Mouse (Mus musculus) 416B (cell line): ENCODE data around the gene Slc25a20.

Experiments used
- DNase-seq: peaks from one replicate; pipeline ENCODE4 v3.0.0; 2011; ENCODE audit warnings: low read depth

Slc25a20 gene

GRCm38 (mm10) chr9:108687181-108687580 is 25.3 kb downstream of the Slc25a20 start:
- no peak for DNase-seq

GRCm38 (mm10) chr9:108687686-108688085 is 25.8 kb downstream of the Slc25a20 start:
- no peak for DNase-seq

GRCm38 (mm10) chr9:108688451-108688850 is 26.6 kb downstream of the Slc25a20 start:
- no peak for DNase-seq

GRCm38 (mm10) chr9:108689106-108689505 is 27.2 kb downstream of the Slc25a20 start, which contains the start of gene Prkar2a:
Prkar2a (plus strand) TSS chr9:108689314.
- no peak for DNase-seq

GRCm38 (mm10) chr9:108689993-108690392 is 28.1 kb downstream of the Slc25a20 start:
- DNase-seq = no peak

- no peak for DNase-seq
Observed at GRCm38 (mm10) chr9:108690914-108691313, 29.0 kb downstream of the Slc25a20 start.

GRCm38 (mm10) chr9:108691371-108691770 is 29.5 kb downstream of the Slc25a20 start:
- DNase-seq = no peak

GRCm38 (mm10) chr9:108691846-108692225 is 29.9 kb downstream of the Slc25a20 start:
- DNase-seq = no peak

GRCm38 (mm10) chr9:108692226-108693041 is 30.5 kb downstream of the Slc25a20 start:
- DNase-seq = no peak

GRCm38 (mm10) chr9:108693946-108694345 is 32.1 kb downstream of the Slc25a20 start:
- DNase-seq = no peak

- DNase-seq = no peak
Observed at GRCm38 (mm10) chr9:108694533-108694932, 32.6 kb downstream of the Slc25a20 start.

- no peak for DNase-seq
Observed at GRCm38 (mm10) chr9:108702476-108702875, 40.6 kb downstream of the Slc25a20 start.

GRCm38 (mm10) chr9:108703373-108704110 is 41.7 kb downstream of the Slc25a20 start:
- no peak for DNase-seq

GRCm38 (mm10) chr9:108704591-108704990 is 42.7 kb downstream of the Slc25a20 start:
- DNase-seq = no peak

- no peak for DNase-seq
Observed at GRCm38 (mm10) chr9:108707212-108707611, 45.3 kb downstream of the Slc25a20 start.

- DNase-seq = no peak
Observed at GRCm38 (mm10) chr9:108708833-108709232, 46.9 kb downstream of the Slc25a20 start.

- no peak for DNase-seq
Observed at GRCm38 (mm10) chr9:108710767-108711166, 48.9 kb downstream of the Slc25a20 start.

- no peak for DNase-seq
Observed at GRCm38 (mm10) chr9:108716199-108716598, 54.3 kb downstream of the Slc25a20 start.

- DNase-seq = no peak
Observed at GRCm38 (mm10) chr9:108723751-108724150, 61.9 kb downstream of the Slc25a20 start.

- DNase-seq = no peak
Observed at GRCm38 (mm10) chr9:108726116-108726515, 64.2 kb downstream of the Slc25a20 start.

GRCm38 (mm10) chr9:108729050-108729449 is 67.2 kb downstream of the Slc25a20 start:
- DNase-seq = peak; percentile 12

- peak; percentile 36 for DNase-seq
Observed at GRCm38 (mm10) chr9:108732462-108732861, 70.6 kb downstream of the Slc25a20 start.
